Comparison of ENCODE assay signal across 8 mouse cellular contexts in the genomic region with DNA sequence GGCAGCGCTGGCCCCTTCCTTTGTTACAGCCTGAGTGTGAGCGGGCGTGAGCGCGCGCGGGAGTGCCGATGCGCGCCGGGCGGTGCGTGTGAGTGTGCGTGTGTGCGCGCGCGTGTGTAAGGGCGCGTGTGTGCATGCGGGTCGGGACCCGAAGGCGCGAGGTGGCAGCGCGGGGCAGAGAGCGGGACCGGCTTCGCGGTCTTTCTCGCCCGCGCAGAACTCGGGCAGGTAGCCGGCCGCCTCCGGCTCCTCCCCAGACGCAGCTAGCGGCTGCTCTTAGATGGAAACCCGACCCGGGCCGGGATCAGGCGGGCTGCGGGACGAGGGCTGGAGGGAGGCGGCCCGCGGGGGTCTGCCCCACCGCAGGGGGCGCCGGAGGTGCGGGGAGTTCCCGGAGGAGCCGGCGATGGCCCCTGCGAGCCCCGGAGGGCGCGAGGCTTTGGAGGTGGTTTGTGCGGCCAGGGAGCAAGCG. TPM values are rescaled to one million over a fixed set of nuclear protein-coding genes. Genes with fewer than 3 reads are reported as not detected.
DNase-seq lines count a peak whose midpoint lies in the region; ATAC-seq and TF ChIP-seq lines count a peak whose summit lies in the region.

No protein-coding gene starts in this region.

- WGBS in heart, embryonic 16.5 days = under 1% methylated on average over 62 of the region's 62 CpGs
- under 1% methylated on average over 60 of the region's 62 CpGs for WGBS in embryonic facial prominence, embryonic 15.5 days
- WGBS in limb, embryonic 13.5 days = under 1% methylated on average over 61 of the region's 62 CpGs
- under 1% methylated on average over 62 of the region's 62 CpGs for WGBS in small intestine, adult 2 months

- peak overlapping the region; percentile 54 for H3K4me3 ChIP-seq in heart, embryonic 16.5 days (ENCODE audit: low read length)
- H3K4me3 ChIP-seq in ES-E14 (ENCODE audit: insufficient read depth in 1 of 2, low read depth in 1 of 2, low read length in 2 of 2, poor library complexity in 1 of 2, severe bottlenecking in 1 of 2) = peak overlapping the region; percentile 63 to 95
- H3K4me3 ChIP-seq in embryonic facial prominence, embryonic 15.5 days (replicated peaks) = peak overlapping the region; percentile 55
- peak overlapping the region; percentile 64 for H3K4me3 ChIP-seq in limb, embryonic 13.5 days
- H3K4me3 ChIP-seq in small intestine, adult 2 months (ENCODE audit: low read depth, low read length) = peak overlapping the region; percentile 59

- in situ Hi-C loops in ES-E14 (cut with MboI; ENCODE audit: low sequenced_read_pairs in 2 of 2, unreplicated experiment in 2 of 2) = no loop called here

- peaks cover 11% of the 10 kb centered on the region for H3K4me1 ChIP-seq in heart, embryonic 16.5 days (ENCODE audit: control insufficient read depth, insufficient read depth, low read length)
- H3K4me1 ChIP-seq in ES-E14 (ENCODE audit: control insufficient read depth in 2 of 2, insufficient read depth in 2 of 2, low read length in 2 of 2, poor library complexity in 1 of 2) = peaks cover 18 to 25% of the 10 kb centered on the region in 2 experiments
- H3K4me1 ChIP-seq in embryonic facial prominence, embryonic 15.5 days = peaks cover 30% of the 10 kb centered on the region
- H3K4me1 ChIP-seq in limb, embryonic 13.5 days = peaks cover 40% of the 10 kb centered on the region
- H3K4me1 ChIP-seq in small intestine, adult 2 months (ENCODE audit: control insufficient read depth, insufficient read depth, insufficient read length, low read length) = no peaks in the 10 kb centered on the region

- TF ChIP-seq POLR2A in small intestine, adult 2 months (IDR thresholded peaks at IDR 0.05; ENCODE audit: low read depth, low read length) = no peak

- H3K4me2 ChIP-seq in heart, embryonic 16.5 days (ENCODE audit: low read depth, low read length) = peak overlapping the region; percentile 96
- H3K4me2 ChIP-seq in embryonic facial prominence, embryonic 15.5 days (replicated peaks) = peak overlapping the region; percentile 98
- peak overlapping the region; percentile 92 for H3K4me2 ChIP-seq in limb, embryonic 13.5 days (replicated peaks)

- H3K9me3 ChIP-seq in heart, embryonic 16.5 days (replicated peaks; ENCODE audit: control insufficient read depth, low read length) = no peaks in the 10 kb centered on the region
- no peaks in the 10 kb centered on the region for H3K9me3 ChIP-seq in ES-E14 (ENCODE audit: control insufficient read depth, insufficient read depth, low read depth, low read length)
- H3K9me3 ChIP-seq in embryonic facial prominence, embryonic 15.5 days (replicated peaks) = no peaks in the 10 kb centered on the region
- no peaks in the 10 kb centered on the region for H3K9me3 ChIP-seq in limb, embryonic 13.5 days

- ATAC-seq in heart, embryonic 16.5 days (replicated peaks; ENCODE audit: extremely low read depth, insufficient read depth, low FRiP score) = no peak
- ATAC-seq in embryonic facial prominence, embryonic 15.5 days (ENCODE audit: insufficient number of reproducible peaks, low FRiP score, low TSS enrichment, low read depth) = no peak
- ATAC-seq in limb, embryonic 13.5 days (ENCODE audit: low FRiP score, low read depth) = peak; percentile 26; the same call in 1 of the 2 replicates
- no peak for ATAC-seq in erythroblast, adult 5-6 weeks (replicated peaks; ENCODE audit: low FRiP score, poor library complexity, severe bottlenecking)

- H3K27ac ChIP-seq in heart, embryonic 16.5 days (ENCODE audit: low read length) = no peak overlapping the region
- peak overlapping the region; percentile 35; the same call in 1 of the 2 replicates for H3K27ac ChIP-seq in ES-E14 (ENCODE audit: insufficient read depth, low read depth, low read length, poor library complexity, severe bottlenecking)
- H3K27ac ChIP-seq in embryonic facial prominence, embryonic 15.5 days (replicated peaks) = no peak overlapping the region
- no peak overlapping the region for H3K27ac ChIP-seq in limb, embryonic 13.5 days
- no peak overlapping the region for H3K27ac ChIP-seq in small intestine, adult 2 months (ENCODE audit: insufficient read depth, low read depth, low read length)

- no peak for TF ChIP-seq CTCF in small intestine, adult 2 months (IDR thresholded peaks at IDR 0.05; ENCODE audit: extremely low read depth, insufficient read length, insufficient replicate concordance, low read depth, low read length)

- H3K27me3 ChIP-seq in heart, embryonic 16.5 days (ENCODE audit: control insufficient read depth, insufficient read depth, low read length) = peaks cover 87% of the 10 kb centered on the region
- H3K27me3 ChIP-seq in embryonic facial prominence, embryonic 15.5 days = peaks cover 70% of the 10 kb centered on the region
- peaks cover 87% of the 10 kb centered on the region for H3K27me3 ChIP-seq in limb, embryonic 13.5 days
- peaks cover 58% of the 10 kb centered on the region for H3K27me3 ChIP-seq in small intestine, adult 2 months (ENCODE audit: control insufficient read depth, insufficient read depth, low read length)

- H3K36me3 ChIP-seq in heart, embryonic 16.5 days (ENCODE audit: control insufficient read depth, insufficient read depth) = no peaks in the 10 kb centered on the region
- no peaks in the 10 kb centered on the region for H3K36me3 ChIP-seq in ES-E14 (ENCODE audit: control insufficient read depth, insufficient read depth, low read length, poor library complexity, severe bottlenecking)
- no peaks in the 10 kb centered on the region for H3K36me3 ChIP-seq in embryonic facial prominence, embryonic 15.5 days
- H3K36me3 ChIP-seq in limb, embryonic 13.5 days = no peaks in the 10 kb centered on the region
- no peaks in the 10 kb centered on the region for H3K36me3 ChIP-seq in small intestine, adult 2 months (ENCODE audit: control insufficient read depth, insufficient read depth, low read length)

- peak overlapping the region; percentile 31 for H3K9ac ChIP-seq in heart, embryonic 16.5 days (ENCODE audit: low read length)
- peak overlapping the region; percentile 89 for H3K9ac ChIP-seq in ES-E14 (ENCODE audit: insufficient read depth, low read depth, low read length, poor library complexity, severe bottlenecking)
- H3K9ac ChIP-seq in embryonic facial prominence, embryonic 15.5 days = peak overlapping the region; percentile 41
- peak overlapping the region; percentile 73 for H3K9ac ChIP-seq in limb, embryonic 13.5 days

- DNase-seq in heart, adult 8-10 months (ENCODE audit: low spot score) = no peak
- no peak for DNase-seq in ES-E14 (ENCODE audit: low read depth, low spot score)
- DNase-seq in thymus, postnatal 10 days (ENCODE audit: low spot score in 2 of 2) = no peak

TF ChIP-seq in ES-E14, 5 proteins besides CTCF, POLR2A, EP300 and RAD21:
- 0 out of 2 replicates have a peak, but pooled peaks have one; percentile 26 for TF ChIP-seq HCFC1 (IDR thresholded peaks at IDR 0.05; ENCODE audit: borderline replicate concordance, insufficient read depth, low read length)
- TF ChIP-seq ZNF384 (IDR thresholded peaks at IDR 0.05; ENCODE audit: low read depth, low read length) = no peak
TF ChIP-seq in ES-E14: peak in this region for 1.

RNA-seq across cellular contexts. Expression of gene Lemd1, which starts 0.6 kb away (rescaled TPM):
- polyA plus RNA-seq in heart, embryonic 16.5 days (2015; fragmentation: Nextera tagmentation; extraction: Ambion mirVana) = not detected in 2 replicates
- total RNA-seq in heart, adult 8-10 months (2022) = not detected
- total RNA-seq in ES-E14 (2012; rRNA removed) = 3.9 and 4.3 TPM in 2 replicates
- 0.79 and 0.91 TPM in 2 replicates for polyA plus RNA-seq in embryonic facial prominence, embryonic 15.5 days (2015; fragmentation: Nextera tagmentation; extraction: Ambion mirVana)
- 0.69 and 1.1 TPM in 2 replicates for polyA plus RNA-seq in limb, embryonic 13.5 days (2015; fragmentation: Nextera tagmentation; extraction: Ambion mirVana)
- 0.09 and 0.10 TPM in 2 replicates for polyA plus RNA-seq in small intestine, adult 2 months (2012; rRNA removed)
- total RNA-seq in erythroblast, adult 5-6 weeks (2015; ENCODE audit: low replicate concordance) = not detected in 2 replicates
- total RNA-seq in erythroblast, adult 5-6 weeks (2017; ENCODE audit: low replicate concordance) = not detected in 2 replicates

RNA-seq across cellular contexts. Expression of gene AC124108.1, which starts 0.6 kb away (rescaled TPM):
- 0.04 TPM in 1 of 2 replicates, not detected in the other for polyA plus RNA-seq in heart, embryonic 16.5 days (2015; fragmentation: Nextera tagmentation; extraction: Ambion mirVana)
- total RNA-seq in heart, adult 8-10 months (2022) = under 1 TPM in 1 of 4 experiments, not detected in 3; 0.09 TPM
- total RNA-seq in ES-E14 (2012; rRNA removed) = 5.0 and 6.5 TPM in 2 replicates
- 0.37 and 0.43 TPM in 2 replicates for polyA plus RNA-seq in embryonic facial prominence, embryonic 15.5 days (2015; fragmentation: Nextera tagmentation; extraction: Ambion mirVana)
- polyA plus RNA-seq in limb, embryonic 13.5 days (2015; fragmentation: Nextera tagmentation; extraction: Ambion mirVana) = 0.19 and 0.43 TPM in 2 replicates
- polyA plus RNA-seq in small intestine, adult 2 months (2012; rRNA removed) = not detected in 2 replicates
- not detected in 2 replicates for total RNA-seq in erythroblast, adult 5-6 weeks (2015; ENCODE audit: low replicate concordance)
- not detected in 2 replicates for total RNA-seq in erythroblast, adult 5-6 weeks (2017; ENCODE audit: low replicate concordance)

RNA-seq across cellular contexts. Expression of gene Gm10188, which starts 38.9 kb away (rescaled TPM):
- not detected in 2 replicates for polyA plus RNA-seq in heart, embryonic 16.5 days (2015; fragmentation: Nextera tagmentation; extraction: Ambion mirVana)
- total RNA-seq in heart, adult 8-10 months (2022) = not detected
- 0.37 TPM in 1 of 2 replicates, not detected in the other for total RNA-seq in ES-E14 (2012; rRNA removed)
- polyA plus RNA-seq in embryonic facial prominence, embryonic 15.5 days (2015; fragmentation: Nextera tagmentation; extraction: Ambion mirVana) = not detected in 2 replicates
- not detected in 2 replicates for polyA plus RNA-seq in limb, embryonic 13.5 days (2015; fragmentation: Nextera tagmentation; extraction: Ambion mirVana)
- not detected in 2 replicates for polyA plus RNA-seq in small intestine, adult 2 months (2012; rRNA removed)
- not detected in 2 replicates for total RNA-seq in erythroblast, adult 5-6 weeks (2015; ENCODE audit: low replicate concordance)
- total RNA-seq in erythroblast, adult 5-6 weeks (2017; ENCODE audit: low replicate concordance) = not detected in 2 replicates

RNA-seq across cellular contexts. Expression of gene Cdk18, which starts 51.2 kb away (rescaled TPM):
- 1.7 and 2.2 TPM in 2 replicates for polyA plus RNA-seq in heart, embryonic 16.5 days (2015; fragmentation: Nextera tagmentation; extraction: Ambion mirVana)
- total RNA-seq in heart, adult 8-10 months (2022) = 10 to 100 TPM; 16.9 to 21.5 (median 18.3) TPM
- total RNA-seq in ES-E14 (2012; rRNA removed) = 9.6 and 10.8 TPM in 2 replicates
- 3.1 and 3.7 TPM in 2 replicates for polyA plus RNA-seq in embryonic facial prominence, embryonic 15.5 days (2015; fragmentation: Nextera tagmentation; extraction: Ambion mirVana)
- polyA plus RNA-seq in limb, embryonic 13.5 days (2015; fragmentation: Nextera tagmentation; extraction: Ambion mirVana) = 2.7 and 3.6 TPM in 2 replicates
- 84.2 and 133 TPM in 2 replicates for polyA plus RNA-seq in small intestine, adult 2 months (2012; rRNA removed)
- total RNA-seq in erythroblast, adult 5-6 weeks (2015; ENCODE audit: low replicate concordance) = not detected in 2 replicates
- total RNA-seq in erythroblast, adult 5-6 weeks (2017; ENCODE audit: low replicate concordance) = 0.28 TPM in 1 of 2 replicates, not detected in the other

Comparison
In these comparisons a context has a peak if more than half of its experiments do, and no peak if none do; other contexts are left out.
1. H3K9ac ChIP-seq: peak in every context shown above with its lines; median percentile 89 in ES-E14; 73 in limb, embryonic 13.5 days; 41 in embryonic facial prominence, embryonic 15.5 days; 31 in heart, embryonic 16.5 days.